17 mouse cellular contexts compared by ENCODE assay signal in the genomic region with DNA sequence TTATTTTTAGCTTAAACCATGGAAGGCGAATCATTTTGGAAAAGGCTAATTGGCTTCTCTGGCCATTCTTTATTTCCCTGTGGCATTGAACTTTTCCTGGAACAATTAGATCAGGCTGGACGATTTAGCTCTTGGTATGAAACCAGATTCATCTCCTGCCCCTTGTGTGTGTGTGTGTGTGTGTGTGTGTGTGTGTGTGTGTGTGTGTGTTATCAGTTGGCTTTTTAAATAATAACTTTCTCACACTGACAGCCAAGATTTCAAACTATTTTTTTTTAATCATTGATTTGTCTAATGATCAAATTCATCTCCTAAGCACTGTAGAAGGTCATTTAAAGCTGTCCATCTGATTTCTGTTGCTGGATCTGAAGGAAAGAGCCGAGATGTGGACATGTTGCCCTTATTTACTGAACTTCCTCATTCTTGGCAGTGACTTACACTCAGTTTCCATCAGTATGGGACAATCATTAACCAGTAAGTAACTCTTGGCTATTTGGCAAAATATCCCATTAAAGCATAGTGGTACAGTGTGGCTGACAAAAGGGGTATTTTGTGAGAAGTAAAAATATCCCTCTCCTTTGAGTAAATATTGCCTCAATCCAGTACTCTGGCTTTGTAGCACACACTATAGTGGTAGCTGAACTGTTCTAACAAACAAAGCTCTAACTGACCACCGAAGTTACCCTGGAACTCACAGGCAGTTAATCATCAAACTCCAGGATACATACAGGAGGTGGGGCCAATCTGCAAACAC.
A peak's percentile ranks its signal among the peaks of the same experiment; 100 is the strongest.
DNase-seq lines count a peak whose midpoint lies in the region; ATAC-seq and TF ChIP-seq lines count a peak whose summit lies in the region.
"Had no signal": no experiment of that assay in that cellular context is flagged by ENCODE, and none has a peak within 500 bp of the region (broad histone marks: within the 10 kb centered on the region; RNA-seq: fewer than 3 reads in every experiment).

No protein-coding gene starts in this region.

- no peaks in the 10 kb centered on the region for H3K4me1 ChIP-seq in lung, embryonic 14.5 days (ENCODE audit: insufficient read depth)
- H3K4me1 ChIP-seq in kidney, embryonic 15.5 days = no peaks in the 10 kb centered on the region
- no peaks in the 10 kb centered on the region; the same call in 1 of the 2 replicates for H3K4me1 ChIP-seq in liver, embryonic 15.5 days (replicated peaks)
- no peaks in the 10 kb centered on the region for H3K4me1 ChIP-seq in stomach, embryonic 16.5 days (ENCODE audit: control insufficient read depth, insufficient read depth, low read length)
- no peaks in the 10 kb centered on the region for H3K4me1 ChIP-seq in hindbrain, embryonic 10.5 days (replicated peaks)
- H3K4me1 ChIP-seq: embryonic facial prominence, embryonic 13.5 days; forebrain, embryonic 10.5 days; hindbrain, embryonic 15.5 days; midbrain, embryonic 13.5 days had no signal

- H3K9ac ChIP-seq in lung, embryonic 14.5 days = no peak overlapping the region
- no peak overlapping the region for H3K9ac ChIP-seq in kidney, embryonic 15.5 days
- H3K9ac ChIP-seq in liver, embryonic 15.5 days = no peak overlapping the region
- H3K9ac ChIP-seq in stomach, embryonic 16.5 days (ENCODE audit: low read length) = no peak overlapping the region
- H3K9ac ChIP-seq: embryonic facial prominence, embryonic 13.5 days; hindbrain, embryonic 15.5 days; midbrain, embryonic 13.5 days had no signal

- no peak overlapping the region for H3K4me3 ChIP-seq in lung, embryonic 14.5 days (ENCODE audit: low read depth, low read length)
- H3K4me3 ChIP-seq in kidney, embryonic 15.5 days (replicated peaks) = no peak overlapping the region
- no peak overlapping the region for H3K4me3 ChIP-seq in liver, embryonic 15.5 days (replicated peaks)
- no peak overlapping the region for H3K4me3 ChIP-seq in stomach, embryonic 16.5 days (replicated peaks; ENCODE audit: low read length)
- no peak overlapping the region for H3K4me3 ChIP-seq in hindbrain, embryonic 10.5 days
- H3K4me3 ChIP-seq: embryonic facial prominence, embryonic 13.5 days; forebrain, embryonic 10.5 days; hindbrain, embryonic 15.5 days; layer of hippocampus, adult 2 months; midbrain, embryonic 13.5 days had no signal

- H3K9me3 ChIP-seq in lung, embryonic 14.5 days (ENCODE audit: low read depth, low read length) = no peaks in the 10 kb centered on the region
- H3K9me3 ChIP-seq in kidney, embryonic 15.5 days (replicated peaks) = no peaks in the 10 kb centered on the region
- H3K9me3 ChIP-seq in liver, embryonic 15.5 days (replicated peaks) = no peaks in the 10 kb centered on the region
- no peaks in the 10 kb centered on the region for H3K9me3 ChIP-seq in stomach, embryonic 16.5 days (replicated peaks; ENCODE audit: control insufficient read depth, low read length)
- no peaks in the 10 kb centered on the region for H3K9me3 ChIP-seq in hindbrain, embryonic 10.5 days
- H3K9me3 ChIP-seq: embryonic facial prominence, embryonic 13.5 days; forebrain, embryonic 10.5 days; hindbrain, embryonic 15.5 days; midbrain, embryonic 13.5 days had no signal

- TF ChIP-seq CTCF in lung, embryonic 14.5 days (IDR thresholded peaks at IDR 0.05; ENCODE audit: low read depth) = no peak

- H3K27ac ChIP-seq in lung, embryonic 14.5 days (ENCODE audit: low read depth) = peak overlapping the region; percentile 46; the same call in 1 of the 2 replicates
- peak overlapping the region; percentile 84 for H3K27ac ChIP-seq in kidney, embryonic 15.5 days
- 0 out of 2 replicates have a peak overlapping the region, but pooled peaks have one; percentile 33 for H3K27ac ChIP-seq in liver, embryonic 15.5 days (replicated peaks)
- peak overlapping the region; percentile 73 for H3K27ac ChIP-seq in stomach, embryonic 16.5 days (ENCODE audit: low read length)
- no peak overlapping the region for H3K27ac ChIP-seq in hindbrain, embryonic 10.5 days
- H3K27ac ChIP-seq: embryonic facial prominence, embryonic 13.5 days; forebrain, embryonic 10.5 days; hindbrain, embryonic 15.5 days; layer of hippocampus, adult 2 months; midbrain, embryonic 13.5 days had no signal

- peak; percentile 84 for ATAC-seq in lung, embryonic 14.5 days (ENCODE audit: insufficient read depth)
- peak; percentile 79 for ATAC-seq in kidney, embryonic 15.5 days (replicated peaks; ENCODE audit: low FRiP score)
- peak; percentile 89 for ATAC-seq in liver, embryonic 15.5 days (ENCODE audit: insufficient read depth)
- ATAC-seq in stomach, embryonic 16.5 days (ENCODE audit: insufficient read depth, low FRiP score) = peak; percentile 86
- ATAC-seq: midbrain, embryonic 13.5 days had no signal

- WGBS in lung, embryonic 14.5 days = 50% methylated on average over 4 of the region's 4 CpGs
- WGBS in kidney, embryonic 15.5 days = 50% methylated on average over 4 of the region's 4 CpGs
- WGBS in liver, embryonic 15.5 days (ENCODE audit: insufficient replicate concordance) = 31% methylated on average over 4 of the region's 4 CpGs
- WGBS in stomach, embryonic 16.5 days = 46% methylated on average over 4 of the region's 4 CpGs
- WGBS in hindbrain, embryonic 10.5 days = 75% methylated on average over 4 of the region's 4 CpGs

- no peak overlapping the region for H3K4me2 ChIP-seq in lung, embryonic 14.5 days
- no peak overlapping the region for H3K4me2 ChIP-seq in kidney, embryonic 15.5 days
- H3K4me2 ChIP-seq in liver, embryonic 15.5 days = no peak overlapping the region
- no peak overlapping the region for H3K4me2 ChIP-seq in stomach, embryonic 16.5 days (ENCODE audit: low read depth, low read length)
- H3K4me2 ChIP-seq: embryonic facial prominence, embryonic 13.5 days; hindbrain, embryonic 15.5 days; midbrain, embryonic 13.5 days had no signal

- DNase-seq in lung, embryonic 14.5 days = peak; percentile 41
- DNase-seq in lung, postnatal 4 days = no peak
- no peak for DNase-seq in adrenal gland, adult (ENCODE audit: inconsistent age in 2 of 2, low spot score in 1 of 2)
- DNase-seq in right cerebral cortex, postnatal 36 days (ENCODE audit: low spot score in 2 of 2) = no peak
- no peak for DNase-seq in hindbrain, embryonic 10.5 days (ENCODE audit: low spot score)
- DNase-seq: adrenal gland, postnatal 36 days; cerebellum, postnatal 25 days; right cerebral cortex, postnatal 4 days had no signal

- H3K27me3 ChIP-seq in lung, embryonic 14.5 days (ENCODE audit: insufficient read depth, low read length) = no peaks in the 10 kb centered on the region
- no peaks in the 10 kb centered on the region for H3K27me3 ChIP-seq in kidney, embryonic 15.5 days
- no peaks in the 10 kb centered on the region for H3K27me3 ChIP-seq in liver, embryonic 15.5 days
- no peaks in the 10 kb centered on the region for H3K27me3 ChIP-seq in stomach, embryonic 16.5 days (ENCODE audit: control insufficient read depth, insufficient read depth, low read length)
- H3K27me3 ChIP-seq in hindbrain, embryonic 10.5 days (ENCODE audit: insufficient read depth, poor library complexity, severe bottlenecking) = no peaks in the 10 kb centered on the region
- H3K27me3 ChIP-seq: embryonic facial prominence, embryonic 13.5 days; hindbrain, embryonic 15.5 days; midbrain, embryonic 13.5 days had no signal

- H3K36me3 ChIP-seq in lung, embryonic 14.5 days (ENCODE audit: insufficient read depth) = no peaks in the 10 kb centered on the region
- H3K36me3 ChIP-seq in kidney, embryonic 15.5 days = no peaks in the 10 kb centered on the region
- H3K36me3 ChIP-seq in liver, embryonic 15.5 days (replicated peaks) = no peaks in the 10 kb centered on the region
- H3K36me3 ChIP-seq in stomach, embryonic 16.5 days (ENCODE audit: control insufficient read depth, insufficient read depth, low read length) = no peaks in the 10 kb centered on the region
- H3K36me3 ChIP-seq in hindbrain, embryonic 10.5 days = no peaks in the 10 kb centered on the region
- H3K36me3 ChIP-seq: embryonic facial prominence, embryonic 13.5 days; forebrain, embryonic 10.5 days; G1E; hindbrain, embryonic 15.5 days; midbrain, embryonic 13.5 days had no signal
